In genomic region chr2:35104843-35105242, GRCm38 (mm10) we compare ENCODE assay signal across 31 mouse cellular contexts. TPM values are rescaled to one million over a fixed set of nuclear protein-coding genes. Genes with fewer than 3 reads are reported as not detected.
"Had no signal": no experiment of that assay in that cellular context is flagged by ENCODE, and none has a peak within 500 bp of the region (broad histone marks: within the 10 kb centered on the region; RNA-seq: fewer than 3 reads in every experiment).

No protein-coding gene starts in this region.

- H3K4me2 ChIP-seq: heart, embryonic 11.5 days; heart, embryonic 13.5 days; heart, embryonic 15.5 days; hindbrain, embryonic 13.5 days; hindbrain, embryonic 15.5 days; kidney, embryonic 15.5 days; limb, embryonic 13.5 days; limb, embryonic 15.5 days had no signal

- H3K4me3 ChIP-seq: gastrocnemius, adult 2 months; heart, adult 2 months; heart, embryonic 13.5 days; heart, embryonic 15.5 days; hindbrain, embryonic 13.5 days; hindbrain, embryonic 15.5 days; kidney, embryonic 15.5 days; limb, embryonic 13.5 days; limb, embryonic 15.5 days had no signal

- H3K36me3 ChIP-seq: heart, embryonic 13.5 days; heart, embryonic 15.5 days; hindbrain, embryonic 13.5 days; hindbrain, embryonic 15.5 days; kidney, embryonic 15.5 days; limb, embryonic 13.5 days; limb, embryonic 15.5 days had no signal

- H3K9me3 ChIP-seq: heart, embryonic 13.5 days; heart, embryonic 15.5 days; hindbrain, embryonic 13.5 days; hindbrain, embryonic 15.5 days; kidney, embryonic 15.5 days; limb, embryonic 13.5 days; limb, embryonic 15.5 days had no signal

- H3K4me1 ChIP-seq: hindbrain, embryonic 15.5 days had no signal

- ATAC-seq: hindbrain, postnatal 0 days; intestine, embryonic 16.5 days had no signal

- H3K27me3 ChIP-seq: heart, embryonic 13.5 days; heart, embryonic 15.5 days; hindbrain, embryonic 13.5 days; hindbrain, embryonic 15.5 days; kidney, embryonic 15.5 days; limb, embryonic 13.5 days; limb, embryonic 15.5 days had no signal

- H3K27ac ChIP-seq: gastrocnemius, adult 2 months; heart, adult 2 months; heart, embryonic 13.5 days; heart, embryonic 15.5 days; hindbrain, embryonic 13.5 days; hindbrain, embryonic 15.5 days; hindbrain, postnatal 0 days; kidney, postnatal 0 days; limb, embryonic 13.5 days; limb, embryonic 15.5 days had no signal

- H3K9ac ChIP-seq: heart, embryonic 13.5 days; heart, embryonic 15.5 days; hindbrain, embryonic 13.5 days; hindbrain, embryonic 15.5 days; kidney, embryonic 15.5 days; limb, embryonic 13.5 days; limb, embryonic 15.5 days had no signal

- DNase-seq: gastrocnemius, adult 2 months; gastrocnemius, postnatal 10 days; gastrocnemius, postnatal 25 days; heart, adult 11 months; heart, adult 2 months; heart, postnatal 14 days; heart, postnatal 36 days; kidney, adult 11 months; kidney, adult 2 months; kidney, adult 9 months; kidney, postnatal 14 days; kidney, postnatal 36 days; layer of hippocampus, adult 9-11 months; layer of hippocampus, postnatal 36 days; left cerebral cortex, postnatal 4 days had no signal

RNA-seq across cellular contexts. Expression of gene AI182371, which starts 3.5 kb away (rescaled TPM):
- total RNA-seq: gastrocnemius, adult 2 months; gastrocnemius, postnatal 25 days; heart, adult 2 months; hindbrain, postnatal 0 days; left cerebral cortex, postnatal 10 days had no signal
- polyA plus RNA-seq: hindbrain, embryonic 11.5 days; hindbrain, embryonic 13.5 days; limb, embryonic 11.5 days had no signal

RNA-seq across cellular contexts. Expression of gene Hc, which starts 43.6 kb away (rescaled TPM):
- total RNA-seq: gastrocnemius, adult 2 months; gastrocnemius, postnatal 25 days; heart, adult 2 months; heart, postnatal 14 days; heart, postnatal 36 days; hematopoietic stem cell, adult 5-6 weeks; layer of hippocampus, postnatal 36 days had no signal
- polyA plus RNA-seq: gonadal fat pad, adult 2 months; limb, embryonic 11.5 days had no signal
